Mouse (Mus musculus) layer of hippocampus, adult 9-10 months (tissue): ENCODE measurements around the gene Rnf34.

Source experiments
- DNase-seq: peaks from one replicate; pipeline ENCODE4 v3.0.0; 2022; ENCODE audit warnings: low spot score

The Rnf34 gene

GRCm38 (mm10) chr5:122900558-122901171, 50.8 kb downstream of the Rnf34 start:
- DNase-seq, result no peak

GRCm38 (mm10) chr5:122901179-122901578, 51.3 kb downstream of the Rnf34 start:
- DNase-seq, result no peak

GRCm38 (mm10) chr5:122901666-122902065, 51.8 kb downstream of the Rnf34 start:
- DNase-seq, result no peak

GRCm38 (mm10) chr5:122902228-122902627, 52.4 kb downstream of the Rnf34 start:
- DNase-seq, result no peak

- DNase-seq, result no peak
Observed at GRCm38 (mm10) chr5:122903165-122903564, 53.3 kb downstream of the Rnf34 start.

GRCm38 (mm10) chr5:122907182-122907581, 57.3 kb downstream of the Rnf34 start:
- no peak for DNase-seq

GRCm38 (mm10) chr5:122908001-122908400, 58.2 kb downstream of the Rnf34 start:
- DNase-seq, result no peak

GRCm38 (mm10) chr5:122909481-122909880, 59.6 kb downstream of the Rnf34 start:
- DNase-seq, result no peak

GRCm38 (mm10) chr5:122912863-122913262, 63.0 kb downstream of the Rnf34 start:
- DNase-seq, result no peak

- DNase-seq, result no peak
Observed at GRCm38 (mm10) chr5:122916147-122916546, 66.3 kb downstream of the Rnf34 start.

- no peak for DNase-seq
Observed at GRCm38 (mm10) chr5:122917982-122918711, 68.3 kb downstream of the Rnf34 start.

- DNase-seq, result no peak
Observed at GRCm38 (mm10) chr5:122920557-122920956, 70.7 kb downstream of the Rnf34 start.
